Mouse (Mus musculus) hindbrain, embryonic 11.5 days (tissue): ENCODE results near the gene Gm3839. TPM values are rescaled to one million over a fixed set of nuclear protein-coding genes. Genes with fewer than 3 reads are reported as not detected.

Experiments
- ATAC-seq: fragments of 200-750 bp; cut with Nextera tagmentation; 2 replicates; pipeline ENCODE4 v1.8.0; 2017; ENCODE audit warnings: mild to moderate bottlenecking, moderate TSS enrichment, moderate library complexity; ENCODE audit not compliant: low FRiP score
- DNase-seq: peaks from one replicate; pipeline ENCODE4 v3.0.0-alpha.2; 2015; ENCODE audit warnings: low spot score
- H3K27ac ChIP-seq: fragments of 300-500 bp; sonication (generic); 2 replicates; pipeline ENCODE4 v1.5.1; 2014; ENCODE audit warnings: mild to moderate bottlenecking, low read depth, low read length
- H3K27me3 ChIP-seq: fragments of 300-500 bp; sonication (generic); 2 replicates; pipeline ENCODE4 v1.6.1; 2014; ENCODE audit warnings: mild to moderate bottlenecking, low read length, moderate library complexity, mixed read lengths; ENCODE audit not compliant: control insufficient read depth, insufficient read depth
- H3K36me3 ChIP-seq: fragments of 300-500 bp; sonication (generic); 2 replicates; pipeline ENCODE4 v1.6.1; 2014; ENCODE audit warnings: mild to moderate bottlenecking, low read length, moderate library complexity, mixed read lengths; ENCODE audit not compliant: control insufficient read depth, insufficient read depth
- H3K4me1 ChIP-seq: fragments of 300-500 bp; sonication (generic); replicated peaks from 2 replicates; pipeline ENCODE4 v1.6.1; 2014; ENCODE audit warnings: low read length, mixed read lengths; ENCODE audit not compliant: control insufficient read depth, insufficient read depth
- H3K4me2 ChIP-seq: fragments of 300-500 bp; sonication (generic); replicated peaks from 2 replicates; pipeline ENCODE4 v1.6.1; 2014; ENCODE audit warnings: mild to moderate bottlenecking, low read depth, low read length
- H3K4me3 ChIP-seq: fragments of 300-500 bp; sonication (generic); 2 replicates; pipeline ENCODE4 v1.5.1; 2014; ENCODE audit warnings: low read depth, low read length
- H3K9ac ChIP-seq: fragments of 300-500 bp; sonication (generic); 2 replicates; pipeline ENCODE4 v1.6.1; 2014; ENCODE audit warnings: low read depth, low read length
- H3K9me3 ChIP-seq: fragments of 300-500 bp; sonication (generic); 2 replicates; pipeline ENCODE4 v1.6.1; 2016; ENCODE audit warnings: low read length; ENCODE audit not compliant: control insufficient read depth
- WGBS: fragments of 180-500 bp; shearing (Covaris S2); extraction: QIAGEN DNeasy Blood & Tissue Kit; methylation state at CpG from one replicate; pipeline ENCODE4 v1.1.7; 2014; 5-methylcytosine and 5-hydroxymethylcytosine counted together
- polyA plus RNA-seq: library from polyadenylated mRNA; unstranded; fragments of >200 nt; fragmentation: Nextera tagmentation; extraction: Ambion mirVana; gene quantifications from 2 replicates; pipeline ENCODE4 v1.2.1, GENCODE M21; 2014

Gene Gm3839
- polyA plus RNA-seq, 1 experiment from 2014 or later = 1.7 TPM

DNA sequence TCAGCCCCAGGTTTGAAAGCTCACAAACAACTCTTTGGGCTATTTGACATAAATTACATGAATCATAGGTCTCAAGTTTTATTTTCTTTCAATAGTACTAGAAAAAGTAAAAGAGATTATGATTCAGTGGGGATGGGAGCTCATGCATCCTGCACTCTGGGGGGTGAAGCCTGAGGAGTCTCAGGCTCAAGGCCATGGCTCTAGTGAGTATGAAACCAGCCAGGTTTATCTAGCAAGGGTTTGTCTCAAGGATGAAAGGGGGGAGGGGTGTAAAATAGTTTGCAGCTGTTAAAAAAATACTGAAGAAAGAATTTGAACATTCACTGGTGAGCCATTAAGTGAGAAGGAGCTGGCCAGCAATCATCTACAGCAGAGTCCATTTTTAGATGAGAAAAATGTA is 108.5 kb downstream of the Gm3839 start:
- Histone ChIP-seq H3K9ac (no peak overlapping the region), H3K9me3 (no peaks in the 10 kb centered on the region), H3K36me3 (no peaks in the 10 kb centered on the region), H3K27me3 (no peaks in the 10 kb centered on the region), H3K4me3 (no peak overlapping the region), H3K4me2 (no peak overlapping the region), H3K4me1 (no peaks in the 10 kb centered on the region), H3K27ac (no peak overlapping the region)
- no peak for DNase-seq
- no peak for ATAC-seq

- Histone ChIP-seq H3K27me3 (no peaks in the 10 kb centered on the region), H3K4me1 (no peaks in the 10 kb centered on the region), H3K27ac (no peak overlapping the region), H3K9ac (no peak overlapping the region), H3K4me2 (no peak overlapping the region), H3K36me3 (no peaks in the 10 kb centered on the region), H3K4me3 (no peak overlapping the region), H3K9me3 (no peaks in the 10 kb centered on the region)
- DNase-seq (no peak), ATAC-seq (no peak)
- WGBS = 64% methylated on average over 5 of the region's 5 CpGs
Observed at GRCm38 (mm10) chr14:11244546-11244945, 112.0 kb downstream of the Gm3839 start.

DNA sequence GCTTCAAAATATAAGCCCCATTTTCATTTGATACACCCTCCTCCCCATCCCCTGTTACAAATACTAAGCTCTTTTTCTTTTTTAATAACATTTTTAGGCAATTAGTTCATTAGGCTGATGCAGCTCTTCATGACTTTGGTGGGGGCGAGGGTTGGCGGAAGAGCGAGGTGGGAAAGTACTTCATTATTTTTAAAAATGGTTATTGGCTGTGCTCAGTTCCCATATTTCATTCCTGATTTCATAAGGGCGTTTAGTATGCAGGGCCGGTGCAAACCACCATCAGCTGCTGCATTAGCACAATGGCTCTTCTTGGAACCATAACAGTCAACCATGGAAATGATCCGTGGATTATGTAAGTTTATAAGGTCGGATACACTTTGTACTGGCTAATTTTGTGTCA is 124.4 kb downstream of the Gm3839 start:
- H3K9ac ChIP-seq = no peak overlapping the region
- no peak overlapping the region for H3K27ac ChIP-seq
- no peak for DNase-seq
- no peaks in the 10 kb centered on the region for H3K36me3 ChIP-seq
- H3K9me3 ChIP-seq = no peaks in the 10 kb centered on the region
- no peaks in the 10 kb centered on the region for H3K27me3 ChIP-seq
- H3K4me2 ChIP-seq = no peak overlapping the region
- H3K4me1 ChIP-seq = no peaks in the 10 kb centered on the region
- WGBS = 89% methylated on average over 7 of the region's 7 CpGs
- H3K4me3 ChIP-seq = no peak overlapping the region
- no peak for ATAC-seq

Other genes starting within 250 kb of the Gm3839 start
- gene Fhit, start 194.7 kb downstream of the Gm3839 start, polyA plus RNA-seq = 4.0 and 5.0 TPM in 2 replicates
- gene Ptprg, start 196.8 kb upstream of the Gm3839 start, polyA plus RNA-seq = 45.0 and 46.6 TPM in 2 replicates